Mouse (Mus musculus) erythroblast, adult 5-6 weeks (primary cell): ENCODE measurements around the gene Sart3. TPM values are rescaled to one million over a fixed set of nuclear protein-coding genes. Genes with fewer than 3 reads are reported as not detected.

Experiments
- ATAC-seq: replicated peaks from 2 replicates; pipeline ENCODE4 v1.8.0; 2016; ENCODE audit warnings: moderate number of reproducible peaks, mild to moderate bottlenecking, moderate TSS enrichment, inconsistent platforms; ENCODE audit not compliant: poor library complexity, low FRiP score, severe bottlenecking
- total RNA-seq, 2 experiments: library from RNA; stranded (forward) in 1 of 2; stranded (reverse) in 1 of 2; fragments of 150-400 nt in 1 of 2; fragments of 200-764, 138-1000 nt in 1 of 2; gene quantifications; 2 replicates each; pipeline versions ENCODE4 v1.2.3 to v1.2.4; 2015 to 2017; ENCODE audit warnings: low replicate concordance in 2 of 2

Gene Sart3
- total RNA-seq, 2 experiments from 2014 or later = 6.1 to 13.8 TPM

DNA sequence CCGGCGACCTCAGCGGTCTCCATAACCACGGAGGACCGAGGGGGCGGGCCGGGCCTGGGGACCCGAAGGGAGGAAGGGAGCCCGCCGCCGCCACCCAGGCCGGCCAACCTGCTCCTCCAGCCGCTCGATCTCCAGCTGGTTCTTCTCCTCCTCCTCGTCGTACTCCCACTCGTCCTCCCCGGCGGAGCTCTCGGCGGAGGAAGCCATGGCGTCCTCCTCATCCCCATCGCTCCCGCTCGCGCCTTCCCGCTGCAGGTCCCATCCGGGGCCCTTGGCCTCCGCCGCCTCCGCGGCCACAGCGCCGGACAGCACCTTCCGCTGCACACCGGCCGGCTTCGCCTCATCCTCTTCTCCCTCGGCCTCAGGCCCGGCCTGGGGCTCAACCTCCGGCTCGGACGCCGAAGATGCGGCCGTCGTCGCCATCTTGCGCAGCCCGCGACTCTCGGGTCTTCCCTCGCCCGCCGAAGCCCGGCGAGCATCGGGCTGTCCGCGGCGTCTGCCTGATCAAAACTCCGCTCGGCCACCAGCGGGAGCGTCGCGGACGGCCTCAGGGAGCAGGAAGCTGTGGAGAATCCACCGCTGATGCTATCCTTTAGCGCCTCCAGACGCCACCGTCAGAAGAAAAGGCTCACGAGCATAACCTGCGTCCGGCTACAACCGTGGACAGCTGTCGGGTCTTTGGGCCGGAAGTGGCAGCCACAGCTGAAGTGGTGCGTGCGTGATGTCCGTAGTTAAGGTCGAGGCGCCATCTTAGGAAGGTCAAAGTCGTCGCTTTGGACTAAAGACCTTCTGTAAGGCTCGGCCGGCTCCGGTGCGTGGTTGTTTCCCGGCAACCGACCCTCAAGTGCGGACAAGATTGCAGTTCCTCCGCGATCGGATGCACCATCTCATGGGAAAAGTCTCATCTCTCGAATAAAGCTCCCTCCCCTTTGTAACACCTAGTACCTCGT lies 822 bp downstream of the Sart3 start:
- peak; percentile 80 for ATAC-seq

DNA sequence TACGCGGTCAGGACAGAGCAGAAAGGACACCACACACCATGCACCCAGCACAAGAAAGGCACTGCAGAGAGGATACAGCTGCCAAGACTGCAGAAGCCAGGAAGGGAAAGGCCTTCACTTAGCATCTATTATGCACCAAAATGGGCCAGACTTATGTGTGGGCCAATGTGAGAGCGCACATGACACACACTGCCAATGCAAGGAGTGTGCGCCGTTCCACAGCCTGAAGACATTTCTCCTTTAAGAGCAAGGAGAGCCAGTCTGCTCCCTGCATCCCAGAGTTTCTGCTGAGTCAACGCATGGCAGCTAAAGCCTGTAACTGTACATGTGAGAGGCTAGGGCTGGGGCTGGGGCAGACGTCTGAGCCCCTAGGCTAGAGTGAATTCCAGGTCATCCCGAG lies 3.5 kb downstream of the Sart3 start:
- ATAC-seq = no peak

DNA sequence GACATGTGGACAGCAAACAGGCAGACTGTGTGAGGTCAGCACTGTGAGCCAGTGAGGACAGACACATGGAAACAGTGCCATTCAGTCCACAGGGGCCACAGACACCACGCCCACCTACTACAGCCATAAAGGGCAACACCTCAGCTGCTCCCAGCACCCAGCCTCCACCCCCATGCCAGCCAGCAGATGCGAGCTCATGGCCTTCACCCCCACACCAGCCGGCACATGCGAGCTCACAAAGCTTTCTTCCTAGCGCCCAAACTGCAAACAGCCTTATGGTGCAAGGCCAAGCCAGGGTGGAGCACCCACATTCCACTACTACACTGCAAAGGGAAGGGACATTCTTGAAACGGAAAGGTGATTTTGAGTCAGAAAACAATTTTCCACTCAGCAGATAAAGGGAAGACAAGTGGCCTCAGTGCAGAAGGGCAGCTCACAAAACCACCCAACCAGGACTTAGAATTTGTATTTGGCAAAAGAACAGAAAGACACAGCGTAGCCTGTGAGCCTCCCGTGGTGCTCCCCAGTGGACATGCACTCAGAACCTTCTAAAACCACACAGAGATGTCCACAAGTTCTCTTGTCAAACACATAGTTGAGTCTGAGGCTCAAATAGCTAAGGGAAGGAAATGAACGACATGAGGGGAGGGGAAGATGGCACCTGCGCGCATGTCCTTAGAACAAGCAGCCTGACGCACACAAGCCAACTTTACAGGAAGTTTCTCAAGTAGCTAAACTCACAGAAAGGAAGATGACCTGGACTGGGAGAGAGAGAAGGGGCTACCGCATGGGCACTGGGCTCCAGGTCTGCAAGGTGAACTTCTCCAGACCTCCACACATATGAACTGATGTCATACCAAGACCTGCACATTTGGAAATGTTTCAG lies 6.4 kb downstream of the Sart3 start:
- no peak for ATAC-seq

DNA sequence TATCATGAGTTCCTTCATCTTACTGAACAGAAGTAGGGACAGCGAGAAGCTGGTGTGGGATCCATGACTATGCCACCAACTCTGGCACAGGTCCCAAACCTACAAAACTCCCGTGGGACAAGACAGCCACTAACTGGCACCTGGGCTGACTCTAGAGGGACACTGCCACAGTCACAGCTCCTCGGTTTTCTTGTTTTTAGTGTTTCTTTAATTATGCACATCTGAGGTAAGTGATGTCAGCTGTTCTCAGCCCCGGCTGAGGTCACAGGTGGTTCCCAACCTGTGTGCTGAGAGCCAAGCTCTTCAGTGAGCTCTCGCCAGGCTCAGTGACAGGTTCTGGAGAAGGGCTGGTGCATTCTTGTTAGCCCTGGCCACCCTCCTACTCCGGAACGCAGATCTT lies 7.9 kb downstream of the Sart3 start:
- no peak for ATAC-seq

DNA sequence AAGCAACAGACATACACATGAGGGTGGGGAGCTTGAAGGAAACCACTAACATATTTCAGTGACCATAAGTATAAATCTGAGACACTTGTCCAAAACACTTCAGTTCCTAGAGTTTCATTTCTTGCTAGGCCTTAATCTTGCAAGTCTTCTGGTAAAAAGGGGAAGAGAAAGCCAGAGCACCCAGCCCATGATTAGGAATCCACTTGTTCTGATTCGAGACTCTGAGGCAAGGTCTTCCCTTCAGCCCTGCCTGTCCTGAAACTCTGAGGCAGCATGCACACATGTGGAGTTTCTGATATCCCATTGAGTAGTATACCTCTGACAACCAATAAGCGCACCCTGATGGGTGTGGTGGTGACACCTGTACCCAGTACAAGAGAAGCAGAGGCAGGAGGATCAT lies 10.7 kb downstream of the Sart3 start:
- no peak for ATAC-seq

DNA sequence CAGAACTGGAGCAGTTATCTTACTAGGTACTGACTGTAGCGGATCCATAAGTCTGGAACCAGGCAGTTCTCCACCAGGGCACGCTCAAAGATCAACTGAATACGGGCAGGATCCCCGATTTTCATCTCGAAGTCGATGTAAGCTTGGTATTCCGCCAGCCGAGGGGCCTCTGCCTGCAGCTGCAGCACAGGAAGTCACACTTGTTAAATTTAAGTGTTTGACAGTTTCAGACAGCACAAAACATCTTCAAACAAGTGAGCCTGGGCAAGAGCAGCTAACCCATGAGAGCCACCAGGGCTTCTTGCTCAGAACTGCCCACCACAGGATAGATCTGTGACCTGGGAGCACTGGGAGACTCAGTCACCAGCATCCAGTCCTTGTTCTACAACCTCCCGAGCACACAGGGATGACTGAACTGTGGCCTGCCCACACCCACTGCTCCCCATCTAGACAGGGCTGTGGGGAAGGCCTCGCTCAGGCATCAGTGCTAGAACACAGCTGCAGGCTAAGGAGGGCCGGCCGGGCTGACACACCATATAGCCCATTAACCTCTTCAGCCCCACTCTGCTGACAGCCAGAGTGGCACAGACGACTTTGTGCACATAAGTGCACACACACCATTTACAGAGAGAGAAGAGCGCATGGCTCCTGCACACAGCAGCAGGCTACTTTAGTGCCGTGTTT lies 16.8 kb downstream of the Sart3 start:
- no peak for ATAC-seq

DNA sequence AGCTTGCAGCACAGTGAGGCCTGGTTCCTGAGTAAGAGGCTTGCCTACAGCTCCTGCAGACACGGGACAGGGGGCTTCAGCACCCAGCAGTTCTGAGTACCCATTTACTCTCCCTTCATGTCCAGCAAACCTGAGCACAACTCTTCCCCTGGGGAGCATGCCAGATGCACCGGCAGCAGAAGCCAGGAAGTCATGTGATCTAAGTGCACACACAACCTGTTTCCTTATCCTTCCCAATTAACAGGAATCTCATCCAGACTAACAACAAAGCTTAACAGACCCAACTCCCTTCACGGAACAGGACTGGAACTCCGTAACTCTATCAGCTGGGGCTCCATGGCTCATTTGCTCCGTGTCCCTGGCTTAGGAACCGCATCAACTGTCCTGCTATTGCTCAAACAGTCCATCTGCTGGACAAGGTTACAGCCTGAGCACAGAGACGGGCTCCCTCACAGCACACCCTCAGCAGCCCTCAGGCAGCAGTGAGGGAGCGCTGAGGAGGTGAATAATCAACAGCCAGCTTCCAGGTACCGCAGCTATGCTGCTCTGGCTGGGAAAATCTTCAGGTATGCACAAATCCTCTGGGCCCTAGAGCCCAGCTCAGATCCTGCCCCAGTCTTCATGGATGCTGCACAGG lies 20.7 kb downstream of the Sart3 start:
- no peak for ATAC-seq

DNA sequence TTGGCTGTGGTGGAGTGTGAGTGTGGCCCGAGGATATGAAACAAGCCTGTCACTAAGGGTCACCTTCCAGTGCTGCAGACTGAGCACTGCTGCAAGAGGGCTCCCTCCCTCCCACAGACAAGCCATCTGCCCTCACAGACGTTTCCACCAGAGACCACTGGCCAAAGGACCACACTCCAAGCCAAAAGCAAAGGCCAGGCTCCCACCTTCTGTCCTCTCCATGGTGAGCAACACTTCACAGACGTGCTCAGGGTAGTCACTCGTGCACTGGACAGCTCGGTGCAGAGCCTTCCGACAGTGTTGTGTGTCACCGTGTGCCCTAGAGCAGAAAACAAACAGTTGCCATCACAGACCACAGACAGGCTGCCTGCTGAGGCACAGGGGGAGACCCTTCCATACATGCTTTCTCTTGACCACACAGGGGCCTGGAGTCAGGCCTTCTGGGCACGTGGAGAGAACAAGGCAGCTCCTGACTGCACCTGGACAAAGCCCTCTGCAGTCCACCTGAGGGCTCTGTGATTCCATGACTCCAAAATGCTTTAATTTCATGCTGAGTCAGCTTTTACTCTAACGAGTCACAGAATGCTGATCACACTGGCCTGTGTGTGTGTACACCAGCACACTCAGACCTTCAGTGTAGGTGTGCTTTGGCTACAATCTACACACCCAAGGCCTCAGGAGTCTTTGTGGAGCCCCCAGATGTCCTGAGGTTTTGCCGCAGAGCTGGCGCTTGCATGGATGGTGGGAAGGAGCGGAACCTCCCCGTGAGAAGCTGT lies 23.6 kb downstream of the Sart3 start:
- no peak for ATAC-seq

DNA sequence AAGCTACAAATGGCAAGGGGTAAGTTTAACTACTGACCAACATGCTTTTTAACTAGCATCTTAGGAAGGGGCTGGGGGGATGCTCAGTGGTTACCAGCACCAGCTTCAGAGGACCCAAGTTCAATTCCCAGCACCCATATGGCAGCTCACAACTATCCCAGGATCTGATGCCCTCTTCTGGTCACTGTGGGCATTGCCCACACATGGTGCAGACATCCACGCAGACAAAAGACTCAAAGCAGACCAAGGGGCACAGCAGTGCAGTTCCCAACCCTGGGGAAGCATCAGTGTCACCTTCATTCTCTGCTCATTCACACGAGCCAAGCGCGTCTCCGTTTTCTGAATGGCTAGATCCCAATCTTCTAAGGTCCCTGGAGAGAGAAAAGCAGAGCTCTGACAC lies 24.7 kb downstream of the Sart3 start:
- ATAC-seq = 0 out of 2 replicates have a peak, but pooled peaks have one; percentile 40

DNA sequence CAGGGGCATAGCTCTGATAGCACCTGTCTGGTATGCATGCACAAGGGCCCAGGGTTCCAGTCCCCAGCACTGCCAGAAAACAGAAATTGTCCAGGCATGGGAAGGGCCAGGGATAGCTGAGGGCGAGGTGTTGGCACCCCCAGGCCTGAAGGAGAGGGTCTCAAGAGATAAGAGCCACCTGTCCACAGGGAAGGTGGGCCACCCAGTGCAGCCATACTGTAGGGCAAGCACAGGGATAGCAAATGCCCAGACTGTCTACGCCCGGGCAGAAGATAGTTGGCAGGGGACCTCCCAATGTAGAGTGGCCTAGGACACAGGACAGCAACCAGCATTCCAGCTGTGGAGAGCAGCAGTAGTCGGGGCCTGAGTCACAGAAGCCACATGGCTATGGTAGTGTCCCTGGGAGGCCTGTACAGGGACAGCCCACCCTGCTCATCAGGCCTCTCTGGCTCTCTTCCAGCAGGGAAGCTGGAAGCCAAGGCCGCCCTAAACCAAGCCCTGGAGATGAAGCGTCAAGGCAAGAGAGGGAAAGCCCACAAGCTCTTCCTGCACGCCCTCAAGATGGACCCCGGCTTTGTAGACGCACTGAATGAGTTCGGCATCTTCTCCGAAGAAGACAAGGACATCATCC lies 34.6 kb downstream of the Sart3 start:
- ATAC-seq = no peak

DNA sequence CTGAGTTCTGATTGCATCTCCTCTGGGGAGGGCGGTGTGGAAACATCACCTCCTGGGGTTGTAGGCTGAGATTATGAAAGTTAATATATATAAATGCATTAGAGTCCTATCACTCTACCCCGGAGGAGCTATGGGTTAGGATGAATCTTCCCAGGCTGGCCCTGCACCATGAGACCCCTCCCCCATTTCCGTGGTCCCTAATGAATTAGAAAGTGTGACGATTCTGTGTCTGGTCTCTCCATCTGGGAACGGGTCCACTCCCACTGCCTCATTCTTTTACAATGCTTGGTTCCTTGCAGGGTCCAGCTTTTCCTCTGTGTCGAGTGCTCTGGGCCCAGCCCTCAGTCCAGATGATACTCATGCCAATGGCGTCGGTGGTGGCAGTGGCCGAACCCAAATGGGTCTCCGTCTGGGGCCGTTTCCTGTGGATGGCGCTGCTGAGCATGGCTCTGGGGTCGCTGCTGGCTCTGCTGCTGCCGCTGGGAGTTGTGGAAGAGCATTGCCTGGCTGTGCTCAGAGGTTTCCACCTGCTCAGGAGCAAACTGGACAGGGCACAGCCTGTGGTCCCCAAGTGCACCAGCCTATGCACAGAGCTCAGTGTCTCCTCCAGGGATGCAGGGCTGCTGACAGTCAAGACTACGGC lies 35.7 kb downstream of the Sart3 start:
- ATAC-seq = no peak

DNA sequence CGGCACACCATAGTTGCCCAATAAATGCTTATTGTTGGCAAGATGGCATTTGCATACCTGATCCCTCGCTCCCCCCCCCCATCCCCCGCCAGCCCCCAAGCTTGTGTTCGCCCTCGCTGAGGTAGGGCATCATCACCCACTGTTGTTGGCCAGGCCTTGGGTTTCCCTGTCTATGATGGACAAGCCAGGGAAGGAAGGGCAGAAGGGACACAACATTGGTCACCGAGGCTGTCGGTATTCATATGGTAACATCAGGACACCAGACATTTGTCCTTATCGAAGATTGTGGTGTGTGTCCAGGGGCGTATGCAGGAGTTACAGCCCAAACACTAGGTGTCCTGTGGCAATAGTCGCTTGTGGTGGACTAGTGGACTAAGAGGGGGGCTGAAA lies 36.2 kb downstream of the Sart3 start:
- no peak for ATAC-seq

DNA sequence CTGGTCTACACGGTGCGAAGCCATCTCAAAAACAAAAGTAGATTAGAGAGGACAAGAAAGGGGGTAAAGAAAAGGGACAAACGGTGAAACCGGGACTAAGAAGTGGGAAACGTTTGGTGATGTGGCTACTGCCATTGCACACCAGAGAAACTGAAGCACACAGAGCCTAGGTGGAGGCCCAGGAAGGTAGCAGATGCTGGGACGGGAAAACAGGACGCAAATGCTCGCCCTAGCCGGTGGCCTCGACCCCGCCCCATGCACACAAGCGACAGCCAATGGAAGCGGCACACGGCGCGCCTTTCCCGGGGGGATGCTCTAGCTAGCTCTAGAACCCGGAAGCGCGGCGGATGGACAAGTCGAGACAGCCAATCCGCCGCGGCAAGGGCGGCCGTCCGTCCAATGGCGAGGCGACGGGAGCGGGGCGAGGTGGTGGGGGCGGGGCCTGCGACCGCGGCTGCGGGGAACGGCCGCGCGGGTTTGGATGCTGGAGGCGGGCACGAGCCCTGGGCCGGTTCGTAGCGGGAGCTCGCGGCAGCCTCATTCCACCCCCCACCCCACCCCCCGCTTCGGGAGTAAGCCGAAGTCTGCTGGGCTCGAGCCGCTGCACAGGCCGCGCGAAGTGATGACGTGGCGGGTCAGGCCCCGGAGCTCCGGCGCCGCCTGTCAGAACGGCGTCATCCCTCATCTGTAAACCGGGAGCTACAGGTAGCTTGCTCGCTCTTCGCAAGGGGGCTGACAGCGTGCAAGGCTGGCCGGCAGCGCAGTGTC lies 36.8 kb downstream of the Sart3 start, which contains the start of gene Ficd:
Ficd (plus strand) TSS at position 459 of the 768 bp plus-strand sequence.
- ATAC-seq = peak; percentile 95

DNA sequence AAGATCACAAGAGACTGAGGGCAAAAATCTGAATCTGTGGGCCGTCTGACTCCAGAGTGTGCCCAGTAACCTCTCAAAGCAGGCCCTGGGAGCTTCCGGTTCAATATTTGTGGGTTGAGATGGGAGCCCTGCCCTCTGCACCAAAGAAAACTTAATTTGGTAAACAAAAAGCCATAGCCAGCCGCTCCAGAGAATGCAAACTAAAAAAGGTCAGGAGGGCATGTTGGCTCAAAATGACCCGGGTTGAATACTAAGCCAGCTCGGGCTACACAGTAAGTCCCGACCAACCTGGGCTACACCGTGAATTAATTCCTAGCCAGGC lies 37.3 kb downstream of the Sart3 start:
- ATAC-seq = no peak

DNA sequence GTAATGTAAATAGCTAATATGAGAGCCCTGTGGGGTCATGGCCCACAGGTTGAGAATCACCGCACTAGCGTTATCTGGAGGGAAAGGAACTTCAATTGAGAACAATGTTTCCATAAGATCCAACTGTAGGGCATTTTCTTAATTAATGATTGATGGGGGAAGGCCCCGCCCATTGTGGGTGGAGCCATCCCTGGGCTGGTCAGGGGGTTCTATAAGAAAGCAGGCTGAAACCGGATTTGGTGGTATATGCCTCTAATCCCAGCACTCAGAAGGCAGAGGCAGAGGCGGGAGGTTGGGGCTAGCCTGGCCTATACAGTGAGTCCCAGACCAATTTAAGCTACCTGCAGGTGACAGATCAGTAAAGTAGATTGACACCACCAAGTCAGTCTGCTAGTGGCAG lies 37.9 kb downstream of the Sart3 start:
- no peak for ATAC-seq

DNA sequence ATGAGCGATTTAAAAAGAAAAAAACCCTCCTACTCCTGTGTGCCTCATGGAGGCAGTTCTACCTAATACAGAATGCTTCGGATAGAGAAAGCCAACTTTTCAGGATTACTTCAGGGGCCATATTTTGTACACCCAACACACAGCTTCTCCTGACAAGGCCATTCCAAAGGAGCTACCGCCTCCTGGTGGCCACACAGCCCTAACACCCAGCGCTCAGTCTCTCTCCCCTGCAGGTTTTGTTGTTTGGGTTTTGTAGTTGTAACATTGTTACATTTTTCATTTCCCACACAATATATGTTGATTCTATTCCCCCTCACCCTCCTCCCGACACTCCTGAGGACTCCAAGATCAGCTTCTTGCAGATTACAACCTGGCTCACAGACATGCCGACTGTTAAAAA lies 40.1 kb downstream of the Sart3 start:
- no peak for ATAC-seq

DNA sequence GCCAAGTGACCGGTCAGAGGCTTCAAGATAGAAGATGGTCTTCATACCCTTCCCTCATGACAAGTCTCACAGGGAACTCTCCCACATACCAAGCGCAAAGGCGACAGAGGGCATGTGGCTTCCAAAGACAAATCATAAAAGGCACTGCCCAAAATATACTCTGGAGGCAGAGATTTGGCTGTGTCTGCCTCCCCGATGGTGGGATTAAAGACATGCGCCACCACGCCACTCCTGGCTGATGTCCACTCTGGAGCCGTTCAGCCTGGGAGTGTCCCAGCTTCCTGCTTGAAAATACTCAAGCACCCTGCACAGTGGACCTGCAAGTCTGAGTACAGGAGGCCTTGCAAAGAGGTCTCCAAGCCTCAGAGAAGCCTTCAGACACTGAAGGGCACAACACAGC lies 41.1 kb downstream of the Sart3 start:
- no peak for ATAC-seq
